Mouse (Mus musculus) bone marrow, adult 2 months (tissue): ENCODE results near the gene Cul4a.

ENCODE experiments used
- CTCF ChIP-seq: fragments of 200-500 bp; IDR thresholded peaks from 2 replicates; pipeline ENCODE4 v1.5.1; 2011; ENCODE audit warnings: low read length, control low read depth; ENCODE audit not compliant: control insufficient read depth, insufficient read depth
- POLR2A ChIP-seq: fragments of 200-500 bp; IDR thresholded peaks from 2 replicates; pipeline ENCODE4 v1.6.1; 2011; ENCODE audit warnings: low read depth, mild to moderate bottlenecking, control low read depth, low read length, borderline replicate concordance; ENCODE audit not compliant: control insufficient read depth

DNA sequence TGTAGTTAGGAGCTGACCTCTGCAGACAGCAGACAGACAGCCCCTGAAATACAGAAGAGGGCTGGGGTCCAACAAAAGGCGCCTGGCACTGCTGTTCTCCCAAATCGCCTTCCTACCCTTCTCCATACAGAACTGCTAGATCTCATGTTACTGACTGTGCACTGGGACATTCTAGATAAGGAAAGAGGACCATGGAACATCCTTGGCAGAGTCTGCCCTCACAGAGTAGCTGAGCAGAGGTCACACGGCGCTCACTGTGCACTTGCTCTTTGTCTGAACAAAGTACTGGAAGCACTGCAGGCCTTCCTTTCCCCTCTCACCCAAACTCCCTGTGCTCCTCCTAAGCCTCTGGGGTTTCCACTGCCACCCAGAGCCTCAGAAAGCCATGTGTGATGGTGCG is 36.3 kb downstream of the Cul4a start:
- TF ChIP-seq CTCF: no peak
- TF ChIP-seq POLR2A: no peak
